Mouse (Mus musculus): ENCODE measurements around the gene Dhx58.

DNA sequence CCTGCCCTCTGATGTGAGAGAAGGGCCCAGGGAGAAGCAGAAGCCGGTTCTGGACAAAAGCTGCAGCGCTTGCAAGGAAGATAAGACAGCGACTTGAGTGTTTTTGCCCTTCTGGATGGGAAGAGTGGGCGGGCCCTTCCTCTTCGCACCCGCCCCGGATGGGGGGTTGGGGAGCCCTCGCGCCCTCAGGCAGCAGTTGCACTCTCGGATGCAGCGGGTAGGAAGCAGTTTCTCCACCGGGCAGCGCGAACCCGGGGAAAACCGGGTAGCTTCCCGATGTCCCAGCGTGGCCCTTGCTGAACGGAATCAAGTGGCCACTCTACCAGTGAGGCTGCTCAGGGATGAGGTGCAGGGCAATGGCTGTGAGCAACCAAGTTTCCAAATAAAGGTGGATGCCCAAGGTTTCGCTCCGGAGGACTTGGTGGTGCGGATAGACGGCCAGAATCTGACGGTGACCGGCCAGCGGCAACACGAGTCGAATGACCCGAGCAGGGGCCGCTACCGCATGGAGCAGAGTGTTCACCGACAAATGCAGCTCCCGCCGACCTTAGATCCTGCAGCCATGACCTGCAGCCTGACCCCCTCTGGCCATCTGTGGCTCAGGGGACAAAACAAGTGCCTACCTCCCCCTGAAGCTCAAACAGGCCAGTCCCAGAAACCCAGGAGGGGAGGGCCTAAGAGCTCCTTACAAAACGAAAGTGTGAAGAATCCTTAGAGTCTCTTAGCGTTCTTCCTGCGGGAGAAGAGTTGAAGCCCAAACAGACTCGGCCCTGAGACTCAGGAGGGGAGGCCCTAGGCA is 9.9 kb upstream of the Dhx58 start, which contains the start of gene Hspb9:
- TF ChIP-seq CTCF (IDR thresholded peaks at IDR 0.05; ENCODE audit: extremely low read depth, insufficient read depth, insufficient read length, insufficient replicate concordance) (no peak), POLR2A (IDR thresholded peaks at IDR 0.05; ENCODE audit: low read depth, low read length) (no peak; the same call in 1 of the 2 replicates)

Data from spleen, adult 2 months (tissue).